Mouse (Mus musculus): Measurements from ENCODE around the gene Olfr1457.

Olfr1457 gene

DNA sequence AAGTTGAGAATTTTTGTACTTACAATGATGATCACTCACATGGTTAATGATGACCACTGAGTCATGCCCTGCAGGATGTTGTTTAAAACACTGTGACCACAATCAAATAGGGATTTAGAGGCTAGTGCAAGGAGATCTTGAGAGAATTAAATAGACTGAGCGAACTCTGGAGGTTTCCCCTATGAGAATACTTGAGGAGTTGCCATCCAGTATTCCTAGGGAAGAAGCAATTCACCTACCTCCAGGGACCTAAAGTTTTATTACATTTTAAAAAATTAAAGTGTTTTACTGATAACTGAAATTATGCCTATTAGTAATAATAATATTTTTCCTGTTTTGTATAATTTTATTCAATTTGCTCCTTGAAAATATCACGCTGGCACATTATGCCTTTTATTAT lies at the start of gene Olfr1457:
Olfr1457 (minus strand) TSS at position 101 of the 400 bp plus-strand sequence.
- DNase-seq (ENCODE audit: low read depth in 2 of 2, low spot score in 2 of 2) = no peak

GRCm38 (mm10) chr19:13106675-13107074 lies 9.0 kb upstream of the Olfr1457 start, which contains the start of gene Olfr1458:
Gene Olfr1458, minus strand, starts transcription at chr19:13106775.
- no peak for DNase-seq (ENCODE audit: low read depth in 2 of 2, low spot score in 2 of 2)

GRCm38 (mm10) chr19:13093908-13094307 lies 3.8 kb downstream of the Olfr1457 start:
- no peak for DNase-seq (ENCODE audit: low read depth in 2 of 2, low spot score in 2 of 2)

DNA sequence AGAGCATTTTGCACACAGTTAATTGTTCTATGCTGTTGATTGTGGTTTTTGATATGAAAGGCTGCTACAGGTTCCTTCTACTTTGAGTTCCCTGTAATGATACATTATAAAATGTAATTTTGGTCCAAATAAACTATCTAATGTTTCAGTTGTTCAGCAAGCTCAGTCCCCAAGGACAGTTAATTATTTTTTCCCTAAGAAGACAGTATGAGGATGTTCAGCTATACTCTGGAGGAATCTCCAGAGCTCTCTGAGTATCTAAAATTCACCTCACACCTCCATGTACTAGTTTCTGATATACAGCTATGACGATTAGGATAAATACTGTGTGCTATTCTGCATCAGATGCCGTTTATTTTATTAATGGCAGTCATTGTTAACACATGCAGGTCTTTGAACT lies 37.4 kb downstream of the Olfr1457 start, which contains the start of gene Olfr1454:
Olfr1454 (plus strand) TSS at position 301 of the 400 bp plus-strand sequence.
- DNase-seq (ENCODE audit: low read depth in 2 of 2, low spot score in 2 of 2) = no peak

All from CD8-positive naive resting alpha-beta T cell, adult 2 months (primary cell).